Mouse (Mus musculus) hindbrain, postnatal 0 days (tissue): ENCODE measurements around the gene Cacnb4. TPM values are rescaled to one million over a fixed set of nuclear protein-coding genes. Genes with fewer than 3 reads are reported as not detected.

Experiments
- ATAC-seq: fragments of 200-750 bp; cut with Nextera tagmentation; 2 replicates; pipeline ENCODE4 v1.8.0; 2017; ENCODE audit warnings: mild to moderate bottlenecking, moderate TSS enrichment, moderate library complexity
- DNase-seq: peaks from one replicate; pipeline ENCODE4 v3.0.0-alpha.2; 2015; ENCODE audit warnings: low spot score
- H3K27ac ChIP-seq: fragments of 300-500 bp; sonication (generic); 2 replicates; pipeline ENCODE4 v1.5.1; 2014; ENCODE audit warnings: mild to moderate bottlenecking
- H3K27me3 ChIP-seq: fragments of 300-500 bp; sonication (generic); 2 replicates; pipeline ENCODE4 v1.6.1; 2014; ENCODE audit warnings: low read length, mixed read lengths; ENCODE audit not compliant: insufficient read depth
- H3K36me3 ChIP-seq: fragments of 300-500 bp; sonication (generic); 2 replicates; pipeline ENCODE4 v1.6.1; 2014; ENCODE audit warnings: low read length, mixed read lengths; ENCODE audit not compliant: insufficient read depth
- H3K4me1 ChIP-seq: fragments of 300-500 bp; sonication (generic); 2 replicates; pipeline ENCODE4 v1.6.1; 2014; ENCODE audit warnings: antibody characterized with exemption, low read length, mixed read lengths; ENCODE audit not compliant: insufficient read depth
- H3K4me2 ChIP-seq: fragments of 300-500 bp; sonication (generic); 2 replicates; pipeline ENCODE4 v1.6.1; 2014; ENCODE audit warnings: low read depth, mild to moderate bottlenecking, low read length, moderate library complexity, mixed read lengths
- H3K4me3 ChIP-seq: fragments of 300-500 bp; sonication (generic); 2 replicates; pipeline ENCODE4 v1.5.1; 2014; ENCODE audit warnings: low read length
- H3K9ac ChIP-seq: fragments of 300-500 bp; sonication (generic); replicated peaks from 2 replicates; pipeline ENCODE4 v1.6.1; 2014; ENCODE audit warnings: mild to moderate bottlenecking, low read length, moderate library complexity, mixed read lengths
- H3K9me3 ChIP-seq: fragments of 300-500 bp; sonication (generic); 2 replicates; pipeline ENCODE4 v1.6.1; 2016; ENCODE audit warnings: low read length, mixed read lengths
- CTCF ChIP-seq: IDR thresholded peaks from 2 replicates; pipeline ENCODE4 v1.5.1; 2016; ENCODE audit warnings: antibody characterized with exemption, control low read depth, low read depth
- WGBS: fragments of 180-500 bp; shearing (Covaris S2); extraction: QIAGEN DNeasy Blood & Tissue Kit; methylation state at CpG from one replicate; pipeline ENCODE4 v1.1.7; 2014; 5-methylcytosine and 5-hydroxymethylcytosine counted together
- polyA plus RNA-seq: library from polyadenylated mRNA; unstranded; fragments of >200 nt; fragmentation: Nextera tagmentation; extraction: Ambion mirVana; gene quantifications from 2 replicates; pipeline ENCODE4 v1.2.1, GENCODE M21; 2015
- total RNA-seq: library from RNA; depleted of rRNA; stranded (reverse); fragments of >200 nt; gene quantifications from 2 replicates; pipeline ENCODE4 v1.2.3, GENCODE M21; 2014

The Cacnb4 gene
- total and polyA plus RNA-seq, 2 experiments from 2014 or later: 9.7 to 12.8 TPM

- H3K4me1 ChIP-seq: 0 out of 2 replicates have a peak, but pooled peaks cover 4% of the 10 kb centered on the region
- H3K36me3 ChIP-seq: no peaks in the 10 kb centered on the region
- H3K9me3 ChIP-seq: no peaks in the 10 kb centered on the region
- no peak overlapping the region for H3K4me3 ChIP-seq
- no peak overlapping the region for H3K9ac ChIP-seq
- no peak overlapping the region for H3K4me2 ChIP-seq
- TF ChIP-seq CTCF: no peak
- H3K27me3 ChIP-seq: no peaks in the 10 kb centered on the region
- DNase-seq (no peak), ATAC-seq (peak; percentile 33; the same call in 1 of the 2 replicates)
- WGBS: 33% methylated on average over 4 of the region's 4 CpGs
- peak overlapping the region; percentile 62; the same call in 1 of the 2 replicates for H3K27ac ChIP-seq
Observed at GRCm38 (mm10) chr2:52623461-52623860, 53.2 kb downstream of the Cacnb4 start.

- no peak overlapping the region for H3K27ac ChIP-seq
- no peak for ATAC-seq
- DNase-seq: peak; percentile 53
- H3K27me3 ChIP-seq: no peaks in the 10 kb centered on the region
- H3K9ac ChIP-seq: no peak overlapping the region
- H3K4me1 ChIP-seq: 0 out of 2 replicates have a peak, but pooled peaks cover 4% of the 10 kb centered on the region
- no peak overlapping the region for H3K4me3 ChIP-seq
- H3K36me3 ChIP-seq: no peaks in the 10 kb centered on the region
- H3K4me2 ChIP-seq: no peak overlapping the region
- H3K9me3 ChIP-seq: no peaks in the 10 kb centered on the region
- TF ChIP-seq CTCF: peak; percentile 70
- 65% methylated on average over 2 of the region's 2 CpGs for WGBS
Observed at GRCm38 (mm10) chr2:52622616-52623015, 54.0 kb downstream of the Cacnb4 start.

- Histone ChIP-seq H3K4me1 (0 out of 2 replicates have a peak, but pooled peaks cover 4% of the 10 kb centered on the region), H3K27ac (no peak overlapping the region), H3K36me3 (no peaks in the 10 kb centered on the region), H3K27me3 (no peaks in the 10 kb centered on the region), H3K9ac (no peak overlapping the region), H3K4me3 (no peak overlapping the region), H3K9me3 (no peaks in the 10 kb centered on the region), H3K4me2 (no peak overlapping the region)
- DNase-seq: no peak
- no peak for TF ChIP-seq CTCF
- ATAC-seq: no peak
- 81% methylated on average over 17 of the region's 17 CpGs for WGBS
Observed at GRCm38 (mm10) chr2:52619406-52619974, 57.1 kb downstream of the Cacnb4 start.

GRCm38 (mm10) chr2:52618804-52619203 lies 57.8 kb downstream of the Cacnb4 start:
- DNase-seq (no peak), ATAC-seq (no peak)
- H3K9ac ChIP-seq: no peak overlapping the region
- H3K27me3 ChIP-seq: no peaks in the 10 kb centered on the region
- H3K36me3 ChIP-seq: no peaks in the 10 kb centered on the region
- WGBS: 82% methylated on average over 2 of the region's 2 CpGs
- no peaks in the 10 kb centered on the region for H3K9me3 ChIP-seq
- H3K27ac ChIP-seq: no peak overlapping the region
- 0 out of 2 replicates have a peak, but pooled peaks cover 4% of the 10 kb centered on the region for H3K4me1 ChIP-seq
- H3K4me2 ChIP-seq: no peak overlapping the region
- H3K4me3 ChIP-seq: no peak overlapping the region
- TF ChIP-seq CTCF: no peak

- Histone ChIP-seq H3K4me1 (no peaks in the 10 kb centered on the region), H3K9ac (no peak overlapping the region), H3K27ac (no peak overlapping the region), H3K27me3 (no peaks in the 10 kb centered on the region), H3K4me2 (no peak overlapping the region), H3K9me3 (no peaks in the 10 kb centered on the region), H3K4me3 (no peak overlapping the region), H3K36me3 (no peaks in the 10 kb centered on the region)
- peak; percentile 79 for DNase-seq
- TF ChIP-seq CTCF: no peak
- peak; percentile 41 for ATAC-seq
- WGBS: 49% methylated on average over 5 of the region's 5 CpGs
Observed at GRCm38 (mm10) chr2:52615429-52615828, 61.2 kb downstream of the Cacnb4 start.

GRCm38 (mm10) chr2:52613888-52614287 lies 62.7 kb downstream of the Cacnb4 start:
- no peak for TF ChIP-seq CTCF
- H3K27me3 ChIP-seq: no peaks in the 10 kb centered on the region
- WGBS: 88% methylated on average over 4 of the region's 4 CpGs
- H3K4me2 ChIP-seq: no peak overlapping the region
- H3K36me3 ChIP-seq: no peaks in the 10 kb centered on the region
- no peak overlapping the region for H3K27ac ChIP-seq
- no peaks in the 10 kb centered on the region for H3K9me3 ChIP-seq
- no peak for DNase-seq
- ATAC-seq: no peak
- no peak overlapping the region for H3K4me3 ChIP-seq
- no peaks in the 10 kb centered on the region for H3K4me1 ChIP-seq
- H3K9ac ChIP-seq: no peak overlapping the region

GRCm38 (mm10) chr2:52609486-52609885 lies 67.1 kb downstream of the Cacnb4 start:
- Histone ChIP-seq H3K4me2 (no peak overlapping the region), H3K9me3 (no peaks in the 10 kb centered on the region), H3K9ac (no peak overlapping the region), H3K27ac (no peak overlapping the region), H3K4me1 (no peaks in the 10 kb centered on the region), H3K27me3 (no peaks in the 10 kb centered on the region), H3K36me3 (no peaks in the 10 kb centered on the region), H3K4me3 (no peak overlapping the region)
- DNase-seq (no peak), ATAC-seq (no peak)
- WGBS: 24% methylated on average over 1 of the region's 1 CpGs
- no peak for TF ChIP-seq CTCF
